Mouse (Mus musculus) spleen, embryonic (tissue): Measurements from ENCODE around the gene Kank2.

Experiments used
- CTCF ChIA-PET: fragments of 350-600 bp; sonication (Branson Sonifier 250); formaldehyde crosslinking; loops from one replicate; lab custom pipeline; 2022; lab: Charles Lee

Kank2 gene

DNA sequence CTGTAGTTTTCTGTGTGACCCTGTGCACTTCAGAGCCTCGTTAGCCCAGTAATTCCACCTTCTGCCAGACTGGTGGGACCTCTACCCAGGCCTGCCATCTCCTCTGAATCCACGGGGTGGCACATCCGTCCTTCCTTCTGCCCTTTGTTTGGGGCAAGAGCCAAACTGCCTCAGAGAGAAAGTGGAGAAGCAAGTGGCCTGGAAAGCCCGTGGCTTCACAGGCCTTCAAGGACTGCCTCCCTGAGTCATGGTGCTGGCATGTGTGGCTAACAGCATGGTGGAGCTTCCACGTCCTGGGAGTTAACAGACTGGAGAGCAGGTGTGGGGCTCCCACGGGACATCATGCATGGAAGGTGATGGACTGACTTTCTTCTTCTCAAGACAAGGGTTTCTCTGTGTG is 47.2 kb downstream of the Kank2 start:
- CTCF ChIA-PET: no interaction called here

GRCm38 (mm10) chr9:21750370-21750769 is 48.2 kb downstream of the Kank2 start:
- CTCF ChIA-PET: no interaction called here

GRCm38 (mm10) chr9:21749382-21750118 is 49.0 kb downstream of the Kank2 start:
- CTCF ChIA-PET: interaction anchor here (0.5 kb wide), 1 partner anchor 207 kb away, joined by 5 read pairs; no protein-coding TSS in a partner anchor

- CTCF ChIA-PET: no interaction called here
These were observed 50.1 kb downstream of the Kank2 start for GRCm38 (mm10) chr9:21748491-21748890.

DNA sequence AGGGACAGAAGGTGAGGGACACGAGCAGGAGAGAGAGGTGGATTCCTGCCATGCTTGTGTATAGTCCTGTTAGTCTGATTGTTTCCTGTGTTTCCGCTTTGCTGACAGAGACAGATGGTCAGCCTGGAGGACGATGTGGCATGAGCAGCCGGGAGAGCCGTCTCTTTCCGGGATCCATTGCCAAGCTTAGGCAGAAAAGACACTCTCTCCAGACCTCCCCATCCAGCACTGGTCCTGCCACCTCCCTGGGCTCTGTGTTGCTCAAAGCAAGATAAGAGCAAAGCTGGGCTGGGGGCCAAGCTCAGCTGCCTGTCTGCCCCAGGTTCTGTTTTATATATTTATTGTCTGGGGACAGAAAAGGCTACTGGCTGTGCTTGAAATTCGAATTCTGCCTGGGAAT is 50.5 kb downstream of the Kank2 start:
- CTCF ChIA-PET: no interaction called here

- CTCF ChIA-PET: no interaction called here
These were observed 51.2 kb downstream of the Kank2 start for GRCm38 (mm10) chr9:21747238-21747774.

- CTCF ChIA-PET: no interaction called here
These were observed 57.0 kb downstream of the Kank2 start for GRCm38 (mm10) chr9:21741514-21741913.

DNA sequence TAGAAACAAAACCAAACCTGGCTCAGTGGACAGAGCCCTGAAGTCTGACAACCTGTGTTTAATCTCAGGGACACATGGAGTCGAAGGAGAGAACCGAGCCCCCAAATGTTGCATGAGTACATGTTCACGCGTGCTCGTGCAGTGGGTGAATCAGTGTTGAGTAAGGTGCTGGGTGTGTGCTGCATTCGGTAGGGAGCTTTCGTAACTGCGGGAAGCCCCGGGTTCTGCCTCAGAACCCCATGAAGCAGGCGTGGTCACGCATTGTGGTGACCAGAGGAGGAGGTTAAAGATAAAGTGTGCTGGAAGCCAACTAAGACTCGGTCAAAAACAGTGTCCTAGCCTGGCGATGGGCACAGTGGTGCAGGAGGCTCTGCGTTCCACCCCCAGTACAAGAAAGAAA is 58.1 kb downstream of the Kank2 start:
- CTCF ChIA-PET: no interaction called here

- CTCF ChIA-PET: no interaction called here
These were observed 59.8 kb downstream of the Kank2 start for GRCm38 (mm10) chr9:21738776-21739175.

GRCm38 (mm10) chr9:21737188-21737587 is 61.4 kb downstream of the Kank2 start:
- CTCF ChIA-PET: no interaction called here

DNA sequence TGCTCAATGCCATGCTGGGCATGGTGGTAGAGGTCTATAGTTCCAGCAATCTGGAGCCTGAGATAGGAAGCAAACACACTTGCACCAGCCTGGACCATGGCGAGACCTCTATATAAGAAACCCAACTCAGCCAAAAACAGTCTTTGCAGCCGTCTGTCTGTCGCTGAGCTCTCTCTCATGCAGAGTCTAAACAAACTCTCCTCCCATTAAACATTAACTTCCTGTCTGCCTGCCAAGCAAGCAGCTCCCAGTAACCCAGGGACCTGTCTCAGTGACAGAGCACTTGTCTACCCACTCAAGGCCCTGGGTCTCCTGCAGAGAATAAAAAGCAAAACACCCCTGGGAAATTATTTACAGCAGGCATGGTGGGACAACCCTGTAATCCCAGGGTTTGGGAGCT is 62.0 kb downstream of the Kank2 start:
- CTCF ChIA-PET: no interaction called here

GRCm38 (mm10) chr9:21735126-21735525 is 63.4 kb downstream of the Kank2 start:
- CTCF ChIA-PET: no interaction called here

GRCm38 (mm10) chr9:21733989-21734388 is 64.6 kb downstream of the Kank2 start:
- CTCF ChIA-PET: no interaction called here

GRCm38 (mm10) chr9:21733446-21733845 is 65.1 kb downstream of the Kank2 start:
- CTCF ChIA-PET: interaction anchor here (0.6 kb wide), 1 partner anchor 106 kb away, joined by 9 read pairs; no protein-coding TSS in a partner anchor

DNA sequence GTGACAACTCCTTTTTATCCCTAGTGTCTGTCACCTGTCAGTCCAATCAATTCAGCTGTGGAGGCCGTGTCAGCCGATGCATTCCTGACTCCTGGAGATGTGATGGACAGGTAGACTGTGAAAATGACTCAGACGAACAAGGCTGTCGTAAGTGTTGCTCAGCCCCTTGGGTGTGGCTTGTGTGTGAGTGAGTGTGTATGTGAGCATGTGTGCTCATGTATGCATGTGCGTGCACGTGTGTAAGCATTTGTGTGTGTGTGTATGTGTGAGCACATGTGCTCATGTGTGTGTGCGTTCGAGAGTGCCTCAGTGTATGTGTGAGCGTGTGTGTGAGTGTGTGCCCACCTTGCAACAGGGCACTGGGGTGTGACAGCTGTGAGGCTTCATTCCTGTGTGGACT is 66.3 kb downstream of the Kank2 start:
- CTCF ChIA-PET: no interaction called here

DNA sequence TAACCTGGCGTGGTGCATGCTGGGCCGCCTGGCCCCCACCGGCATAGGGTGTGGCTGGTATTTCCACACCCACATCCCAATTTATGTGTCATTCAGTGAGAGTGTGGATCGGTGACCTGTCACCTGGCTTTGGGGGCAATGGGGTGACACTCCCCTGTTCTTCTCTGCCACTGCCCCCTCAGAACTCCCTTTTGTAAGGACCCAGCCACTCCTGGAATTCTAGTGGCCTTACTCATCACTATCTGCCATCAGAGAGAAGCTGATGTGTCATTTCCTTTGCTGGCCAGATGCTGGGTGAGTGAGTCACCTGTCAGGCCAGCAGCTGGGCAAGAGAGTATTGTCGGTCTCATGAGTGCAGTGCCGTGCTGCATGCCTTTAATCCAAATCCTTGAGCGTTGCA is 69.3 kb downstream of the Kank2 start:
- CTCF ChIA-PET: no interaction called here

DNA sequence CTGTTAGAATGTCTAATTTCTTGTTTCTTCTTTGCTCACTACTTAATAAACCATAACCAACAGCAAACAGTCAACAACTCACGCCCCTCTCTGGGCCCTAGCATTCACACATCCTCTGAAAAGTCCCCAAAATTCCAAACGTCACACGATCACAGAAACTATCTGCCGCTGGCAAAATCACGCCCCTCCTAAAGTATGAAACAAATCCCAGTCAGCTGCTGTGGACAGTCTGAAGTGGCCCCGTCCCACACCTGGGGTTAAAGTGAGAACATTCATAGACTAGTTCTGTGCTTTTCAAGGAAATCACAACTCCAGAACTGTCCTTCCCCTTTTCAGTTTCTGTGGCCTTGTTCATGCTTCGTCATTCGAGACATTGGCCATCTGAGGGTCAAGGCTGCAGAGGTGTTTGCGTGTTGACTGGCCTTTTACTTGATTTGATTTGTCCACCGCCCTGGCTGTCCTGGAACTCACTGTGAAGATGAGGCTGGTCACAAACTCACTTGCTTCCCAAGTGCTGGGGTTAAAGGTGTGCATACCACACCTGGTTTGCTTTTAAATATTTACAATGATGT is 70.2 kb downstream of the Kank2 start:
- CTCF ChIA-PET: no interaction called here

- CTCF ChIA-PET: no interaction called here
These were observed 72.1 kb downstream of the Kank2 start for GRCm38 (mm10) chr9:21726218-21726975.

DNA sequence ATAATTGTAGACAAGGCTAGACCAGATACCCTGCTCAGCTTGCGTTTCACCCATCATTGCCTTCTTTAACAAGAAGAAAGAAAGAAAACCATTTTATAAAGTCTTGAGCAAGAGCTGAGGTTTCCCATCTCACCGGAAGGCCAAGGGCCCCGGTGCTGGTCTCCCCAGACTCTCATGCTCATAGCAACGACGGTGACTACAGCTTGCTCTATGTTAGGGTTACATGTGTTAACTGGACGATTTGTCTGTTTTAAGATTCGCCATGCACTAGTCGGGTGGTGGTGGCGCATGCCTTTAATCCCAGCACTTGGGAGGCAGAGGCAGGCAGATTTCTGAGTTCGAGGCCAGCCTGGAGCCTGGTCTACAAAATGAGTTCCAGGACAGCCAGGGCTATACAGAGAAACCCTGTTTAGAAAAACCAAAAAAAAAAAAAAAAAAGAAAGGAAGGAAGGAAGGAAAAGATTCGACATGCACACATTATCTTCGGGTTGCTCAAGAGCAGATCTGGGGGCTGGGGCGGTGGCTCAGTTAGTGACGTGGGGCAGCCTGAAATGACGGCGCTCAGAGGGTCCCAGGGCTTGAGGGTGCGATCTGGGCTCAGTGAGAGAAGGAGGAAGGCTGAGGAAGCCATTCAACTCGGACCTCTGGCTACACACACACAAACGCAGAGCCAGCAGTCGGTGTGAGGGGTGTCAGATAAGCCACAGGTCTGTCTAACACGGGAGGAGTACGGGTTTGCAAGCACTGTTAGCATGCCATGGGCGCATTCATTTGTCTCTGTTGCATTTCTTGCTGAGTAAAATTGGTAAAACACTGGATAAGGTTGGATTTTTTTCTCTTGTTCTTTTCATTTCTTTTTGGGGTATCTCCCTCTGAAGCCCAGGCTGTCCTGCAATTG is 73.1 kb downstream of the Kank2 start:
- CTCF ChIA-PET: no interaction called here

DNA sequence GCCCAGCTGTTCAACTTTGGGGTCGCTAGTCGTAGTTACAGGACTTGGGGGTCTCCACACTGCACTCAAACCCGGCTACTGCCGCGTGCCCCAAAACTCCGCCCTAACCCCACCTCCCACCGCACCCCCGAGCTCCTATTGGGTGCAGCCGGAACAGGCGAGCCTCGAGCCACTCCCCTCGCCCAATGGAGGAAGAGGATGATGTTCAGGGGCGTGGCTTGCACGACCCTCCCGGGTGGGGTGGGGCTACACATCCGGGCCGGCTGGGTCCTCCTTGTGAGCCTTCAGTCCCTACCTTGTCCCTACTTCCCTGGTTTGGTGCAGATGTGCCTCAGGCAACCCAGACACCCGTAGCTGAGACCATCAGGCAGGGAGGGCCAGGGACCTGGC is 74.4 kb downstream of the Kank2 start:
- CTCF ChIA-PET: no interaction called here

GRCm38 (mm10) chr9:21723377-21724146 is 75.0 kb downstream of the Kank2 start, which contains the start of gene Ldlr:
Gene Ldlr, plus strand, starts transcription at chr9:21723483.
- CTCF ChIA-PET: no interaction called here
